Mouse (Mus musculus): ENCODE data around the gene Olfr792. TPM values are rescaled to one million over a fixed set of nuclear protein-coding genes. Genes with fewer than 3 reads are reported as not detected.

The Olfr792 gene
- polyA plus RNA-seq, 1 experiment from 2014 or later = not detected

DNA sequence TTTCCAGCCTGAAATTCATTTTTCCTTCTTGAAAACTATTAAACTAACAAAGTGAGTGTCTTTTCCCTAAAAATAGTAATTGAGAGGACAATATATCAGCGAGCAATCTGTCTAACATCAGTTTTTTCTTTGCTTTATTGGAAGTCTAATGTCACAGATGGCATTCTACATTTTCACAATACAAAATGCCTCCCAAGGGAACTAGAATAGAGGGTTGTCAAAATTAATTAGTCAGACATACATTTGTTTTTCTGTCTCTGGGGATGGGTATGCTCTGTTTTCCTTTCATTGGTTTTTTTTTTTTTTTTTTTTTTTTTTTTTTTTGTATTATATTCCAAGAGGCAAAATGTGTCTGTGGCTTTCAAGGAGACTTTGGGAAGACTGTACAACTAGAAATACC is 38.1 kb downstream of the Olfr792 start:
- no peak overlapping the region for H3K4me3 ChIP-seq (ENCODE audit: low read depth, low read length)
- H3K9me3 ChIP-seq (ENCODE audit: control insufficient read depth, low read length) = no peaks in the 10 kb centered on the region
- H3K4me2 ChIP-seq (replicated peaks; ENCODE audit: low read depth) = no peak overlapping the region
- H3K9ac ChIP-seq (ENCODE audit: low read length) = no peak overlapping the region
- H3K36me3 ChIP-seq (ENCODE audit: control insufficient read depth, insufficient read depth, low read length) = no peaks in the 10 kb centered on the region
- H3K27me3 ChIP-seq (ENCODE audit: control insufficient read depth, insufficient read depth, low read length) = no peaks in the 10 kb centered on the region
- no peak overlapping the region for H3K27ac ChIP-seq (replicated peaks)
- no peaks in the 10 kb centered on the region for H3K4me1 ChIP-seq (replicated peaks; ENCODE audit: control insufficient read depth, insufficient read depth)
- DNase-seq (ENCODE audit: low spot score) (no peak), ATAC-seq (ENCODE audit: low FRiP score, low TSS enrichment) (no peak)
- WGBS = 43% methylated on average over 1 of the region's 1 CpGs
- TF ChIP-seq CTCF (IDR thresholded peaks at IDR 0.05; ENCODE audit: low read depth) (no peak), EP300 (optimal IDR thresholded peaks at IDR 0.05) (no peak)

Small RNAs within 50 kb of the gene (microRNA-seq; reads per million reads assigned to microRNA genes)
- gene Gm23252 = not detected

Other genes with a start within 250 kb of the Olfr792 start
- not detected in 2 replicates for gene Olfr780, start 221.0 kb upstream of the Olfr792 start, polyA plus RNA-seq (2015; fragmentation: Nextera tagmentation; extraction: Ambion mirVana)
- not detected in 2 replicates for gene Olfr781, start 210.3 kb upstream of the Olfr792 start, polyA plus RNA-seq (2015; fragmentation: Nextera tagmentation; extraction: Ambion mirVana)
- not detected in 2 replicates for gene Olfr782, start 190.3 kb upstream of the Olfr792 start, polyA plus RNA-seq (2015; fragmentation: Nextera tagmentation; extraction: Ambion mirVana)
- gene Olfr784, start 155.1 kb upstream of the Olfr792 start, polyA plus RNA-seq (2015; fragmentation: Nextera tagmentation; extraction: Ambion mirVana) = 0.04 TPM in 1 of 2 replicates, not detected in the other
- gene Olfr785, start 133.7 kb upstream of the Olfr792 start, polyA plus RNA-seq (2015; fragmentation: Nextera tagmentation; extraction: Ambion mirVana) = not detected in 2 replicates
- 0.06 TPM in 1 of 2 replicates, not detected in the other for gene Olfr786, start 111.9 kb upstream of the Olfr792 start, polyA plus RNA-seq (2015; fragmentation: Nextera tagmentation; extraction: Ambion mirVana)
- gene Olfr787, start 77.3 kb upstream of the Olfr792 start, polyA plus RNA-seq (2015; fragmentation: Nextera tagmentation; extraction: Ambion mirVana) = not detected in 2 replicates
- not detected in 2 replicates for gene Olfr788, start 68.2 kb upstream of the Olfr792 start, polyA plus RNA-seq (2015; fragmentation: Nextera tagmentation; extraction: Ambion mirVana)
- not detected in 2 replicates for gene Olfr789, start 54.4 kb upstream of the Olfr792 start, polyA plus RNA-seq (2015; fragmentation: Nextera tagmentation; extraction: Ambion mirVana)
- not detected in 2 replicates for gene Olfr790, start 40.7 kb upstream of the Olfr792 start, polyA plus RNA-seq (2015; fragmentation: Nextera tagmentation; extraction: Ambion mirVana)
- gene Olfr791, start 17.4 kb upstream of the Olfr792 start, polyA plus RNA-seq (2015; fragmentation: Nextera tagmentation; extraction: Ambion mirVana) = not detected in 2 replicates
- gene Olfr794, start 28.5 kb downstream of the Olfr792 start, polyA plus RNA-seq (2015; fragmentation: Nextera tagmentation; extraction: Ambion mirVana) = not detected in 2 replicates
- gene Olfr796, start 73.4 kb downstream of the Olfr792 start, polyA plus RNA-seq (2015; fragmentation: Nextera tagmentation; extraction: Ambion mirVana) = not detected in 2 replicates
- gene Olfr798, start 88.8 kb downstream of the Olfr792 start, polyA plus RNA-seq (2015; fragmentation: Nextera tagmentation; extraction: Ambion mirVana) = not detected in 2 replicates
- not detected in 2 replicates for gene Olfr799, start 98.3 kb downstream of the Olfr792 start, polyA plus RNA-seq (2015; fragmentation: Nextera tagmentation; extraction: Ambion mirVana)
- gene Olfr800, start 118.5 kb downstream of the Olfr792 start, polyA plus RNA-seq (2015; fragmentation: Nextera tagmentation; extraction: Ambion mirVana) = not detected in 2 replicates
- 0.02 TPM in 1 of 2 replicates, not detected in the other for gene Olfr801, start 134.7 kb downstream of the Olfr792 start, polyA plus RNA-seq (2015; fragmentation: Nextera tagmentation; extraction: Ambion mirVana)
- 0.06 TPM in 1 of 2 replicates, not detected in the other for gene Olfr802, start 149.0 kb downstream of the Olfr792 start, polyA plus RNA-seq (2015; fragmentation: Nextera tagmentation; extraction: Ambion mirVana)
- gene Olfr803, start 155.1 kb downstream of the Olfr792 start, polyA plus RNA-seq (2015; fragmentation: Nextera tagmentation; extraction: Ambion mirVana) = not detected in 2 replicates
- gene Olfr804, start 164.0 kb downstream of the Olfr792 start, polyA plus RNA-seq (2015; fragmentation: Nextera tagmentation; extraction: Ambion mirVana) = not detected in 2 replicates
- gene Olfr805, start 190.2 kb downstream of the Olfr792 start, polyA plus RNA-seq (2015; fragmentation: Nextera tagmentation; extraction: Ambion mirVana) = not detected in 2 replicates
- gene Olfr806, start 202.8 kb downstream of the Olfr792 start, polyA plus RNA-seq (2015; fragmentation: Nextera tagmentation; extraction: Ambion mirVana) = not detected in 2 replicates
- not detected in 2 replicates for gene Olfr807, start 218.6 kb downstream of the Olfr792 start, polyA plus RNA-seq (2015; fragmentation: Nextera tagmentation; extraction: Ambion mirVana)
- gene Olfr808, start 226.3 kb downstream of the Olfr792 start, polyA plus RNA-seq (2015; fragmentation: Nextera tagmentation; extraction: Ambion mirVana) = 0.07 TPM in 1 of 2 replicates, not detected in the other
- not detected in 2 replicates for gene Olfr809, start 235.5 kb downstream of the Olfr792 start, polyA plus RNA-seq (2015; fragmentation: Nextera tagmentation; extraction: Ambion mirVana)

Data from stomach, postnatal 0 days (tissue).